Mouse (Mus musculus): ENCODE data around the gene Fndc4.

Fndc4 gene

GRCm38 (mm10) chr5:31257616-31258015, 38.3 kb downstream of the Fndc4 start:
- no peak for DNase-seq (ENCODE audit: extremely low read depth, low read depth, low spot score)

- DNase-seq (ENCODE audit: extremely low read depth, low read depth, low spot score): no peak
Measured at GRCm38 (mm10) chr5:31255971-31256370, 39.9 kb downstream of the Fndc4 start.

- DNase-seq (ENCODE audit: extremely low read depth, low read depth, low spot score): no peak
Measured at GRCm38 (mm10) chr5:31255381-31255780, 40.5 kb downstream of the Fndc4 start.

GRCm38 (mm10) chr5:31254901-31255300, 41.0 kb downstream of the Fndc4 start:
- DNase-seq (ENCODE audit: extremely low read depth, low read depth, low spot score): no peak

GRCm38 (mm10) chr5:31254452-31254851, 41.4 kb downstream of the Fndc4 start:
- DNase-seq (ENCODE audit: extremely low read depth, low read depth, low spot score): peak; percentile 70

GRCm38 (mm10) chr5:31253806-31254205, 42.1 kb downstream of the Fndc4 start:
- DNase-seq (ENCODE audit: extremely low read depth, low read depth, low spot score): no peak

- no peak for DNase-seq (ENCODE audit: extremely low read depth, low read depth, low spot score)
Measured at GRCm38 (mm10) chr5:31252795-31253545, 42.9 kb downstream of the Fndc4 start.

GRCm38 (mm10) chr5:31252151-31252550, 43.7 kb downstream of the Fndc4 start:
- no peak for DNase-seq (ENCODE audit: extremely low read depth, low read depth, low spot score)

GRCm38 (mm10) chr5:31251541-31252101, 44.3 kb downstream of the Fndc4 start, which contains the start of gene Krtcap3:
Gene Krtcap3 (plus strand): TSS chr5:31251691.
- DNase-seq (ENCODE audit: extremely low read depth, low read depth, low spot score): no peak

- no peak for DNase-seq (ENCODE audit: extremely low read depth, low read depth, low spot score)
Measured at GRCm38 (mm10) chr5:31250716-31251115, 45.2 kb downstream of the Fndc4 start.

Measured in fat pad, adult 2 months (tissue).